Mouse (Mus musculus) liver, embryonic 13.5 days (tissue): ENCODE data around the gene Trp53i11. TPM values are rescaled to one million over a fixed set of nuclear protein-coding genes. Genes with fewer than 3 reads are reported as not detected.
A peak's percentile ranks its signal among the peaks of the same experiment; 100 is the strongest.

Experiments
- ATAC-seq: fragments of 200-750 bp; cut with Nextera tagmentation; 2 replicates; pipeline ENCODE4 v1.8.0; 2017; ENCODE audit warnings: low read depth, mild to moderate bottlenecking, moderate number of reproducible peaks, moderate library complexity
- DNase-seq: peaks from one replicate; pipeline ENCODE4 v3.0.0; 2022
- H3K27ac ChIP-seq: fragments of 300-500 bp; sonication (generic); 2 replicates; pipeline ENCODE4 v1.5.1; 2015; ENCODE audit warnings: moderate library complexity, mild to moderate bottlenecking, inconsistent platforms
- H3K27me3 ChIP-seq: fragments of 300-500 bp; sonication (generic); 2 replicates; pipeline ENCODE4 v1.6.1; 2015; ENCODE audit warnings: mild to moderate bottlenecking, inconsistent platforms
- H3K36me3 ChIP-seq: fragments of 300-500 bp; sonication (generic); 2 replicates; pipeline ENCODE4 v1.6.1; 2015; ENCODE audit warnings: mild to moderate bottlenecking, inconsistent platforms
- H3K4me1 ChIP-seq: fragments of 300-500 bp; sonication (generic); replicated peaks from 2 replicates; pipeline ENCODE4 v1.6.1; 2015; ENCODE audit warnings: inconsistent platforms
- H3K4me2 ChIP-seq: fragments of 300-500 bp; sonication (generic); 2 replicates; pipeline ENCODE4 v1.6.1; 2015; ENCODE audit warnings: inconsistent platforms, mild to moderate bottlenecking, moderate library complexity
- H3K4me3 ChIP-seq: fragments of 300-500 bp; sonication (generic); replicated peaks from 2 replicates; pipeline ENCODE4 v1.5.1; 2015; ENCODE audit warnings: mild to moderate bottlenecking, inconsistent platforms
- H3K9ac ChIP-seq: fragments of 300-500 bp; sonication (generic); 2 replicates; pipeline ENCODE4 v1.6.1; 2015; ENCODE audit warnings: mild to moderate bottlenecking, inconsistent platforms
- H3K9me3 ChIP-seq: fragments of 300-500 bp; sonication (generic); replicated peaks from 2 replicates; pipeline ENCODE4 v1.6.1; 2016; ENCODE audit warnings: inconsistent platforms
- WGBS: fragments of 180-500 bp; shearing (Covaris S2); methylation state at CpG from one replicate; pipeline ENCODE4 v1.1.7; 2015; ENCODE audit not compliant: insufficient replicate concordance; 5-methylcytosine and 5-hydroxymethylcytosine counted together
- polyA plus RNA-seq: library from polyadenylated mRNA; unstranded; fragments of >200 nt; fragmentation: Nextera tagmentation; extraction: Ambion mirVana; gene quantifications from 2 replicates; pipeline ENCODE4 v1.2.1, GENCODE M21; 2015

The Trp53i11 gene
- polyA plus RNA-seq, 1 experiment from 2014 or later: 1.5 TPM

DNA sequence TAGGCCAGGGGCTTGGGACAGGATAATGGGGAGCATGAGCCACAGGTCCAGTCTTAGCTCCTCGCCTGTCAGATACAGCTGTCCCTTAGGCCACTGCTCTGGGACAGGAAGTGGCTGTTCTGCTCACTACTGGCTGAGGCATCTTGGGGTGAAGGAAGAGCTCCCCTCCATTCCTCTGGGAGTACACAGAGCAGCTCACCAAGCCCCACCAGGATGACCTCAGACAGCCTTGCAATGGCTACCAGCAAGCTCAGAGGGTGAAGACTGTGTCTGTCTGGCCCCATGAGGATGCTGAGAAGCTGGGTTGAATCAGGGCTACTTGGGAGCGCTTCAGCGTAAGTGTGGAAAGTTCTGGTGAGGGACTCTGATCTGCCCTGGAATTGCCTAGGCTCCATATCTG is 14.6 kb downstream of the Trp53i11 start:
- no peak for ATAC-seq
- WGBS: 71% methylated on average over 3 of the region's 3 CpGs

DNA sequence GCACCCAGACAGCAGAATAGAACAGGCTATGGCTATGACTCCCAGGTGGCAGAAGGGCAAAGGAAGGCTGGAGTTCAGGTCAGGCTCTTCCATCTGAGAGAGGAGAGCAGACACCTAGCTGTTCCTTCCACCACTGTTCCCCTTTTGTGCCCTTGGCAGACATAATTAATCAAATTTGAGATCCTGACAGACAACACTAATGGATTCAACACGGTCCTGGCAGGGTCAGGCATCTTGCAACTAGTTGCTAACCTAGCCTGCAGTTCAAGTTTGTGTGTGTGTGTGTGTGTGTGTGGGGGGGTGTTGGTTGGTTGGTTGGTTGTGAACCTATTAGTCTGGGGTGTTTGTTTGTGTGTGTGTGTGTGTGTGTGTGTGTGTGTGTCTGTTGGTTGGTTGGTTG is 15.4 kb downstream of the Trp53i11 start:
- 33% methylated on average over 1 of the region's 1 CpGs for WGBS
- no peak overlapping the region for H3K4me3 ChIP-seq
- no peaks in the 10 kb centered on the region for H3K27me3 ChIP-seq
- H3K36me3 ChIP-seq: no peaks in the 10 kb centered on the region; the same call in 1 of the 2 replicates
- H3K27ac ChIP-seq: no peak overlapping the region
- H3K9ac ChIP-seq: no peak overlapping the region
- ATAC-seq (no peak), DNase-seq (no peak)
- no peaks in the 10 kb centered on the region for H3K9me3 ChIP-seq
- H3K4me2 ChIP-seq: no peak overlapping the region
- peaks cover 4% of the 10 kb centered on the region; the same call in 1 of the 2 replicates for H3K4me1 ChIP-seq

More for the DNA sequence above, 14.6 kb downstream of the Trp53i11 start:
- H3K27ac ChIP-seq: no peak overlapping the region
- no peaks in the 10 kb centered on the region for H3K27me3 ChIP-seq
- peaks cover 4% of the 10 kb centered on the region; the same call in 1 of the 2 replicates for H3K4me1 ChIP-seq
- DNase-seq: no peak
- no peak overlapping the region for H3K4me3 ChIP-seq
- H3K9me3 ChIP-seq: no peaks in the 10 kb centered on the region
- no peak overlapping the region for H3K4me2 ChIP-seq
- H3K9ac ChIP-seq: no peak overlapping the region
- H3K36me3 ChIP-seq: no peaks in the 10 kb centered on the region; the same call in 1 of the 2 replicates

DNA sequence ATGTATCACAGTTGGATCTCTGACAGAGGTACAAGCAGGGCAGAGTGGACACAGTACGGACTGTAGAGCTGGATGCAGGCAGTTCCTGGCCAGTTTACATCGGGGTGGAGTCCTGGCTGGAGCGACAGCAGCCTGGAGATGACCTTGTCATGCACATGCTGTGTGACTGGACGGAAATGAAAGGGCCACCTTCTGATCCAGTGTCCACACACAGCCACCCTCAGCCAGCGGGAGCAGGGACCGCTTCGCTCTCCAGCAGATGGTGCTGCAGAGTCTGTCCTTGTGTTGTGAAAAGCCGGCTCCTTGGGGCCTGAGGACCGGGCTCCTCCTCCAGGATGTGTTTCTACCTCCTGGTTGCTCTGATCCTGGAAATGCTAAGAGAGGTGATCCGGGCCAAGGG is 16.3 kb downstream of the Trp53i11 start:
- DNase-seq (no peak), ATAC-seq (no peak)
- H3K9me3 ChIP-seq: no peaks in the 10 kb centered on the region
- H3K27me3 ChIP-seq: no peaks in the 10 kb centered on the region
- no peak overlapping the region for H3K4me3 ChIP-seq
- 44% methylated on average over 10 of the region's 10 CpGs for WGBS
- H3K4me2 ChIP-seq: no peak overlapping the region
- H3K36me3 ChIP-seq: no peaks in the 10 kb centered on the region; the same call in 1 of the 2 replicates
- no peak overlapping the region for H3K27ac ChIP-seq
- H3K4me1 ChIP-seq: peaks cover 4% of the 10 kb centered on the region; the same call in 1 of the 2 replicates
- H3K9ac ChIP-seq: no peak overlapping the region

DNA sequence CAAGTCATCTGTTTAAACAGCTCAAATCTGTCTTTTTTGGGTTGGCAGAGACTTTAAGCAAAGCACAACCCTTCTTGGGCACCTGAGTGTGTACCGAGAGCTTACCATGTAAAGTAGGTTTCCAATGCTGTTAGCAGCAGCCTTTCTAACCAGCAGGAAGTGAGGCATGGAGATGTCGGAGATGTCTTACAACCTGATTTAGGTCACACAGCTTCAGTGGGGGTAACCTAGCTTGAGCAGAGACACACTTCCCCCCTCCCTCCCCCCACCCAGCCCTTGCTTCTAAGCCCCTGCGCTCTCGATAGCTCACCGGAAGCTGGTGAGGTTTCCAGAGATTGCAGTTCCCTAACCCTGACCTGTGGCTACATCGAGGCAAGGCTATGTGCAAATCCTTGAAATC is 17.2 kb downstream of the Trp53i11 start:
- H3K4me1 ChIP-seq: peaks cover 4% of the 10 kb centered on the region; the same call in 1 of the 2 replicates
- no peak overlapping the region for H3K9ac ChIP-seq
- WGBS: 67% methylated on average over 6 of the region's 6 CpGs
- ATAC-seq: no peak
- H3K4me3 ChIP-seq: no peak overlapping the region
- H3K9me3 ChIP-seq: no peaks in the 10 kb centered on the region
- DNase-seq: no peak
- H3K27me3 ChIP-seq: no peaks in the 10 kb centered on the region
- H3K36me3 ChIP-seq: no peaks in the 10 kb centered on the region; the same call in 1 of the 2 replicates
- H3K27ac ChIP-seq: no peak overlapping the region
- no peak overlapping the region for H3K4me2 ChIP-seq

DNA sequence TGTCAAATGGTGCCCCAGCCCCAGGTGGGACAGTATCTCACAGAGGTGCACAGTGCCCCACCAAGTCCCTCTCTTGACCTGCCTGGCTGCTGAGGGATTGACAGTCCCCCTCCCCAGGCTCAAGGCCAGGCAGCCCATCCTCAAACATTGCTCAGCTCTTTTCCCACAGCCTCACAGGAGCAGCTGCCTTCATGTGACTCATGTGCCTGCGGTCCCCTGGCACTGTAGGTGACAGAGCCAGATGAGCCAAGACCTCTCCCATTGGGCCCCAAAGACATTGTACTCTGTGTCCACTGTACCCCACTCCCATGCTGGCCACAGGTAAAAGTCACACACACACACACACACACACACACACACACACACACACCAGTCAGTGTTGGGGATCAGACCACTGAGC is 18.8 kb downstream of the Trp53i11 start:
- no peak for ATAC-seq
- no peak for DNase-seq
- no peaks in the 10 kb centered on the region; the same call in 1 of the 2 replicates for H3K36me3 ChIP-seq
- H3K27me3 ChIP-seq: no peaks in the 10 kb centered on the region
- no peaks in the 10 kb centered on the region for H3K9me3 ChIP-seq
- H3K9ac ChIP-seq: no peak overlapping the region
- H3K4me2 ChIP-seq: no peak overlapping the region
- H3K4me1 ChIP-seq: no peaks in the 10 kb centered on the region
- no peak overlapping the region for H3K27ac ChIP-seq
- WGBS: 88% methylated on average over 1 of the region's 1 CpGs
- H3K4me3 ChIP-seq: no peak overlapping the region

DNA sequence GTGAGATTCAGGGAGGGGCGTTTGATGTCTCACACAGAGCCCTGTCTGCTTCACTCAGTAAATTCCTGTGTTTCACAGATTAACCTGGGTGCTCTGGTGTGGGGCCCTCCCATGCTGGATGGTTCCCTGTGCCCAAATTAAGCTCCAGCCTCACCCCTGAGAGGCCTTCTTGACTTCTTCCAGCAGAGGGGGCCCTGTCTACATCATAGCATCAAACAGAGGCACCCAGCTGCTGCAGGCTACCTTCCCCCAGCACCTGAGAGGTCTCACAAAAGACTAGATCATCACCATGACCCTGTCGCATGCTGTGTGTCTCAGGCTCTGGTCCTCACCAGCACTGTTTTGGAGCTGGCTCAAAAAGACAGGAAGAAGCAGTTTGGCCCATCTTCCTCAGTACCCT is 25.0 kb downstream of the Trp53i11 start:
- DNase-seq: no peak
- no peak overlapping the region for H3K27ac ChIP-seq
- WGBS: 49% methylated on average over 2 of the region's 2 CpGs
- no peak overlapping the region for H3K4me3 ChIP-seq
- no peaks in the 10 kb centered on the region for H3K36me3 ChIP-seq
- H3K4me2 ChIP-seq: no peak overlapping the region
- no peaks in the 10 kb centered on the region for H3K27me3 ChIP-seq
- ATAC-seq: no peak
- no peaks in the 10 kb centered on the region for H3K9me3 ChIP-seq
- no peak overlapping the region for H3K9ac ChIP-seq
- H3K4me1 ChIP-seq: peaks cover 3% of the 10 kb centered on the region

DNA sequence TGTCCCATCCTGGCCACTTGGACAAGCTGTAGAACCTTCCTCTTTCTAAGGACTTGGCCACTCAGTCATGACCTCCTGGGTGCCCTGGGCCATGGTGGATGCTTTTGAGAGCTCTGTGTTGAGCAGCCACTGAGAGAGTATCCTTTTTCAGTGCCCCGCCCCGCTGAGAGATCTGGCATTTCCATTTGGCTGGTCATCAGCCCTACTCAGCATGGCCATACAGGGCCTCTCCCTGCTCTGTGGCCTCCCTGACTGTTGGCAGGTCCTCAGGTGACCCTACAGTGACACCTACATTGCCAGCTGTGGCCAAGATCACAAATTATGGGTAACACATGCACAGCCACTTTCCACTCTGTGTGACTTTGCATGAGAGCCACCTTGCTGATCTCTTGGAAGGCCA is 25.5 kb downstream of the Trp53i11 start:
- peaks cover 7% of the 10 kb centered on the region for H3K4me1 ChIP-seq
- ATAC-seq: no peak
- 79% methylated on average over 2 of the region's 2 CpGs for WGBS
- no peaks in the 10 kb centered on the region for H3K27me3 ChIP-seq
- H3K9me3 ChIP-seq: no peaks in the 10 kb centered on the region
- no peak for DNase-seq
- H3K9ac ChIP-seq: no peak overlapping the region
- no peak overlapping the region for H3K4me3 ChIP-seq
- H3K4me2 ChIP-seq: no peak overlapping the region
- H3K27ac ChIP-seq: no peak overlapping the region
- H3K36me3 ChIP-seq: no peaks in the 10 kb centered on the region

DNA sequence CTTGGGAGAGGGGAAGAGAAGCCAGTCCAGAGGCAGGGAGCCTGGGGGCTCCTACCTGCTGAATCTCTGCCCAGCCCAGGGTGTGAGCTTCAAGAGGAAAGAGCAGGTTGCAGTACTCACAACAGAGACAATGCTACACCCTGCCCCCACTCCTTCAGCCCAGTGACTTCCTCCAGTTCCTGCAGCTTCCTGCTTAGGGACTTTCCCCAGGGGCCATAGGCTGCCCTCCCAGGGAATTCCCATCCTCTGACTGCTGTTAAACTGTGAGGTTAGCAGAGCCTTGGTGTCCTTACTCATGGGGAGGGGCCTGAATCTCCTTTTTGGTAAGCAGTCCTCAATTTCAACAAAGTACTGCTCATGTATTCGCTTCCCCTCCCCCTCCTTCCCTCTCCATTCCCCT is 26.8 kb downstream of the Trp53i11 start:
- Histone ChIP-seq H3K36me3 (no peaks in the 10 kb centered on the region), H3K9me3 (no peaks in the 10 kb centered on the region), H3K4me3 (no peak overlapping the region), H3K4me1 (peaks cover 7% of the 10 kb centered on the region), H3K27me3 (no peaks in the 10 kb centered on the region), H3K4me2 (no peak overlapping the region), H3K9ac (no peak overlapping the region), H3K27ac (no peak overlapping the region)
- DNase-seq (no peak), ATAC-seq (no peak)
- WGBS: 28% methylated on average over 1 of the region's 1 CpGs

DNA sequence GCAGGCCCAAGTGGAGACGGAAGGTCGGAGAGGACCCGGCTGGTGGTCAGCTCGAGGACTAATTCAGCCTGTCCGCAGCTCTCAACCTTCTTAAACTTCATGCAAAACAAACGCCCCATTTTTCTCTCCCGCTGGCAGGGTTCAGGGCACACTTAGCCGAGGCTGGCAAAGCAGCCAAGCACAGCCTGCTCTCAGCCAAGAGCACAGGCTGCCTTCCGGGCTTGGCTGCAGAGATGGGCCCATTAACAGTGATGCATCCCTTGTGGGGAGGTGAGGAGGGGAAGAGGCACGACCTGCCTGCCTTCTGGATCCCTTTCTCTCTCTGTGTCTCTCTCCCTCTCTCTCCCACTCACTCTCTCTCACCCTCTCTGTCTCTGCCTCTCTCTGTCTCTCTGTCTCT is 28.4 kb downstream of the Trp53i11 start:
- H3K27ac ChIP-seq: no peak overlapping the region
- 65% methylated on average over 10 of the region's 10 CpGs for WGBS
- no peaks in the 10 kb centered on the region for H3K9me3 ChIP-seq
- no peak overlapping the region for H3K9ac ChIP-seq
- no peaks in the 10 kb centered on the region for H3K27me3 ChIP-seq
- no peak overlapping the region for H3K4me2 ChIP-seq
- ATAC-seq (no peak), DNase-seq (no peak)
- no peaks in the 10 kb centered on the region for H3K36me3 ChIP-seq
- no peak overlapping the region for H3K4me3 ChIP-seq
- H3K4me1 ChIP-seq: peaks cover 7% of the 10 kb centered on the region

DNA sequence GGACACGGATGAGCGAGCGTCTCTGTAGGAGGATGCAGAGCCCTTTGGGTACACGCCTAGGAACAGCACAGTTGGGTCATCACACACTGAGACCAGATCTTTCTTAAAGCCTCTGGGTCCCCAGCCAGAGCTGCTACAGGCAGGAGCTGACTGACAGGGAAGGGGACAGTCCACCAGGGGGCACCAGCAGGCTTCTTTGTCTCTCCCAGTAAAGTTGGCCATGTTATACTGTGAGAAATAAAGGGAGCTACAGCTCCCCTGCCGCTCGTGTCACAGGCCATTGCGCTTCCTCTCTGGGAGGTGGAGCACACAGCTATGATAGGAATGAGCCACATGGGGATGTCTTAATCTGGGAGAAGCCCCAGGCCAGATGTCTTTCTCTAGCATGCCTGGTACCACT is 29.7 kb downstream of the Trp53i11 start:
- no peak overlapping the region for H3K9ac ChIP-seq

DNA sequence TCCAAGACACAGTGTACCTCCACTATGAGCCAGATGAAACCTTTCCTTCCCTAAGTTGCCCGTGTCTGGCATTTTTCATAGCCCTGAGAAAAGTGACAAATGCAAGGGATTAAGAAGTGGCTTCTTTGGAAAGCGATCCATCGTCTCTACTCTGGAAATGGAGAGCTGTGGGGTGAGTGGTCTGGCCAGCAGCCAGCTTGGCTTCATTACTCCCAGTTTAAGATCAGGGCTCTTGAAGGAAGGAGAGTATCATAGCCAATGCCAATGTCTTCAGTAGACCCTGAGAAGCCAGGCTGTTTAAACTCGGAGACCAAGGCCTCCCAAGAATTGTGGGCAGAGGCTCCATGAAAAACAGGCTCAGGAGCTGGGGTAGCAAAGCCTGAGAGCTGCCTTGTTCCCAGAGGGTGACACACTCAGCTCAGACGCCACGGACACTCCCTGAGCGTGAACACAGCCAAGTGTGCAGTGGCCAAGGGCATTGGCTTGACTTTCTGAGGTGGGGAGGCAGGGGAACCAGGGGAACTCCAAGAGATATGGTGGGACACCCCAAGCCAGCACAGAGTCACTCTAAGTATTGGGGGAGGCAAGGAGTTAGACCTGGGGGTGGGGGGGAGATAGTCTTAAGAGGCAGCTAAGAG is 31.1 kb downstream of the Trp53i11 start:
- Histone ChIP-seq H3K27me3 (no peaks in the 10 kb centered on the region), H3K27ac (no peak overlapping the region), H3K36me3 (no peaks in the 10 kb centered on the region), H3K9me3 (no peaks in the 10 kb centered on the region), H3K4me2 (no peak overlapping the region), H3K4me1 (peaks cover 7% of the 10 kb centered on the region), H3K4me3 (no peak overlapping the region), H3K9ac (no peak overlapping the region)
- 64% methylated on average over 7 of the region's 7 CpGs for WGBS
- ATAC-seq: no peak
- DNase-seq: no peak

More for the DNA sequence above, 29.7 kb downstream of the Trp53i11 start:
- 29% methylated on average over 7 of the region's 7 CpGs for WGBS
- peak; percentile 44 for DNase-seq
- Histone ChIP-seq H3K27ac (no peak overlapping the region), H3K4me1 (peaks cover 7% of the 10 kb centered on the region), H3K36me3 (no peaks in the 10 kb centered on the region), H3K4me3 (no peak overlapping the region), H3K4me2 (no peak overlapping the region), H3K27me3 (no peaks in the 10 kb centered on the region), H3K9me3 (no peaks in the 10 kb centered on the region)
- no peak for ATAC-seq

DNA sequence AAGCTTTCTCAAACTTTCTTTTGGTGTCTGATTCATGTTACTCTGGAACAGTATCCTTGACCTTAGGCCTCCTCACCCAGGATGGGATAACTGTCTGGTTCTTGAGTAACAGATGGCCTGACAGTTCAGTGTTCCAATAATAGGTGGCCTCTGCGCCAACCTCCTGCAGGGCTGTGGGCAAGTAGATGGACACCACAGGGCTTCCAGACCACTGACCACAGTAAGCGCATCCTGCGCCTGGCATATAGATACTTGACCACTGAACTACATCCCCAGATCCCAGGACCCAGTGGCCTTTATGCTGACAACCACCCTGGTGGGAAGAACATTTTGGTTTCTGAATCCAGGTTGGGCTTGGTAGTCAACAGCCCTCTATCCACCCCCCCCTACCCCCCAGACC is 32.2 kb downstream of the Trp53i11 start:
- DNase-seq (no peak), ATAC-seq (no peak)
- Histone ChIP-seq H3K4me2 (no peak overlapping the region), H3K4me3 (no peak overlapping the region), H3K27me3 (no peaks in the 10 kb centered on the region), H3K36me3 (no peaks in the 10 kb centered on the region), H3K27ac (no peak overlapping the region), H3K9ac (no peak overlapping the region), H3K9me3 (no peaks in the 10 kb centered on the region), H3K4me1 (peaks cover 7% of the 10 kb centered on the region)
- 78% methylated on average over 3 of the region's 3 CpGs for WGBS
